Mouse (Mus musculus) spleen, adult 2 months (tissue): Measurements from ENCODE around the gene Cyp26c1. TPM values are rescaled to one million over a fixed set of nuclear protein-coding genes. Genes with fewer than 3 reads are reported as not detected.

Experiments used
- DNase-seq, 2 experiments: peaks; one replicate each; pipeline versions ENCODE4 v3.0.0 to v3.0.0-alpha.2; 2012 to 2021; ENCODE audit warnings: low spot score in 2 of 2, low read depth in 1 of 2
- H3K27ac ChIP-seq: fragments of 200-500 bp; 2 replicates; pipeline ENCODE4 v1.5.1; 2012; ENCODE audit warnings: low read length, inconsistent platforms; ENCODE audit not compliant: insufficient read depth
- H3K27me3 ChIP-seq: fragments of 200-500 bp; 2 replicates; pipeline ENCODE4 v1.6.1; 2012; ENCODE audit warnings: mild to moderate bottlenecking, moderate library complexity, low read length, inconsistent platforms; ENCODE audit not compliant: control insufficient read depth, insufficient read depth
- H3K36me3 ChIP-seq: fragments of 200-500 bp; 2 replicates; pipeline ENCODE4 v1.6.1; 2012; ENCODE audit warnings: mild to moderate bottlenecking, low read length, inconsistent platforms; ENCODE audit not compliant: control insufficient read depth, insufficient read depth
- H3K4me1 ChIP-seq: fragments of 200-500 bp; 2 replicates; pipeline ENCODE4 v1.6.1; 2011; ENCODE audit warnings: inconsistent platforms; ENCODE audit not compliant: control insufficient read depth, insufficient read depth, insufficient read length
- H3K4me3 ChIP-seq: fragments of 200-500 bp; 2 replicates; pipeline ENCODE4 v1.5.1; 2011; ENCODE audit warnings: mild to moderate bottlenecking, inconsistent platforms; ENCODE audit not compliant: insufficient read depth, insufficient read length; ENCODE audit errors: extremely low read depth
- CTCF ChIP-seq: fragments of 200-500 bp; IDR thresholded peaks from 2 replicates; pipeline ENCODE4 v1.5.1; 2011; ENCODE audit warnings: mild to moderate bottlenecking, inconsistent platforms; ENCODE audit not compliant: insufficient read depth, insufficient read length, insufficient replicate concordance; ENCODE audit errors: extremely low read depth
- POLR2A ChIP-seq: fragments of 200-500 bp; IDR thresholded peaks from 2 replicates; pipeline ENCODE4 v1.6.1; 2011; ENCODE audit warnings: low read depth, low read length, inconsistent platforms
- WGBS: fragments of 180-500 bp; shearing (Covaris S2); methylation state at CpG from one replicate; pipeline ENCODE4 v1.1.7; 2018; 5-methylcytosine and 5-hydroxymethylcytosine counted together
- polyA plus RNA-seq: library from polyadenylated mRNA; depleted of rRNA; stranded (reverse); fragments of >200 nt; gene quantifications from 2 replicates; pipeline ENCODE4 v1.2.3, GENCODE M21; 2012; rRNA removed

Gene Cyp26c1
- polyA plus RNA-seq, 1 experiment: 0.08 TPM

GRCm38 (mm10) chr19:37738575-37738974, 53.2 kb downstream of the Cyp26c1 start:
- 86% methylated on average over 3 of the region's 3 CpGs for WGBS
- Histone ChIP-seq H3K27ac (no peak overlapping the region), H3K4me3 (no peak overlapping the region), H3K36me3 (no peaks in the 10 kb centered on the region), H3K27me3 (no peaks in the 10 kb centered on the region), H3K4me1 (peaks cover 4% of the 10 kb centered on the region; the same call in 1 of the 2 replicates)
- TF ChIP-seq CTCF (no peak), POLR2A (no peak)
- no peak for DNase-seq

GRCm38 (mm10) chr19:37740043-37740442, 54.7 kb downstream of the Cyp26c1 start:
- DNase-seq: no peak
- WGBS: 17% methylated on average over 7 of the region's 7 CpGs
- peaks cover 4% of the 10 kb centered on the region; the same call in 1 of the 2 replicates for H3K4me1 ChIP-seq
- no peak overlapping the region for H3K27ac ChIP-seq
- TF ChIP-seq POLR2A: no peak
- no peak for TF ChIP-seq CTCF
- H3K4me3 ChIP-seq: no peak overlapping the region
- no peaks in the 10 kb centered on the region for H3K36me3 ChIP-seq
- no peaks in the 10 kb centered on the region for H3K27me3 ChIP-seq

Other genes with a start within 250 kb of the Cyp26c1 start
- 8.1 and 8.6 TPM in 2 replicates for gene Exoc6, start 135.2 kb upstream of the Cyp26c1 start, polyA plus RNA-seq
- gene Cyp26a1, start 12.2 kb downstream of the Cyp26c1 start, polyA plus RNA-seq: 0.07 and 0.29 TPM in 2 replicates